Mouse (Mus musculus): Measurements from ENCODE around the gene Cdh23.

Gene Cdh23

DNA sequence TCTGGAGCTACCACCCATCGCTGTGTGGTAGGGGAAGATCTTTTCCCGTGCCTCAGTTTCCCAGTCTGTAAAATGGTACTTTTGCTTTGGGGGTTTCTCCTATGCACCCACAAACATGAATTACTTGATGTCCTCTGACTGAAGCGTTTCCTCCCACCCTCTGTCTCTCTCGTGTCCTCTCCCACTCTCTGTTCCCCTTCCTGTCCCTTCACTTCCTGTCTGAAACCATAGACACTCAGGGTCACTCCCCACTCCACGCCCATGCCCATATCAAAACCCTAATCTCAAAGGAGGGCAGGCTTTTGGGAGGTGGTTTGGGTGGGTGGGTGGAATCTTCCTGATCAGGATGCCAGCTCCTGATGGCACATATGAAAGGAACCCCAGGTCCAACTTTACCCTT is 221.7 kb downstream of the Cdh23 start:
- CTCF ChIA-PET: no interaction called here

DNA sequence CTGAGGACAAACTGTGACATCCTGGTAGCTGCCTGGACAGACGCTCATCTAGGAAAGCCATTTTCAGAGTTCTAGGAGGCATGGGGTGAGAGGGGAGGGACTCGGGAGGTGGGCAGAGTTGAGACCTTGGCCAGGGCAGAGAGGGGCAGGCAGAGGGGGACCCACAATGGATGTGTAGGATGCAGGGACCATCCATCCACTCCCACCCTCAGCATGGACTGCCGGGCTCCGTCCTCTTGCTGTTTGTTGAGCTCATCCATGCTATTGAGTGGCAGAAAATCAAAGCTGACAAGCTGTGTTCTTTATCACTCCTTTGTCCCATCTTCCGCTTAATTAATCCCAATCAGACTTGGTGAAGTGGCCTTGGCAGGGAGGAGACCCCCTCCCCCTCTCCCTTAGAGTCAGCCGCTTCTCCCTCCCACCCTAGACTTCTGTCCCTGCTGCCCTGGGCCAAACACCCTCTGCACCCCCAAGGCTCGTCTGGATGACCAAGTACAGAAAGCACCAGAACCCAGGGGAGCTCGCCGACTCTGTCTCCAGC is 222.4 kb downstream of the Cdh23 start:
- CTCF ChIA-PET: no interaction called here

DNA sequence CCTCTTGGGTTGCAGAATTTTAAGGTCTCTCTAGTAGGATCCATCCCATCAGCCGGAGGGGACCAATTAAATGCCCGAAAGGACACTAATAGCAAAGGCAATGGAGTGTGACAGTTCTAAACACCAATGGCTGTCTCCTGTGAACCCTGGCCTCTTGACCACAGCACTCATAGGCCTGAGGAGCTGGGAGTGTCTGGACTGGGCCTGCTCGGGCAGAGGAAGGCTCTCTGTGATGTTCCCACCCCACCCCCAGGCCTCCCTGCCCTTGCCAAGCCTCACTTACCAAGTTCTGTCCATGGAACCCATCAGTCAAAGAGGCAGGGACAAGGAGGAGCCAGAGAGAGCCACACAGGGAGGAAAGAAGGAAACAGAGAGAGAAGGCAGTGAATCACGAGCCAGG is 228.5 kb downstream of the Cdh23 start:
- CTCF ChIA-PET: no interaction called here

DNA sequence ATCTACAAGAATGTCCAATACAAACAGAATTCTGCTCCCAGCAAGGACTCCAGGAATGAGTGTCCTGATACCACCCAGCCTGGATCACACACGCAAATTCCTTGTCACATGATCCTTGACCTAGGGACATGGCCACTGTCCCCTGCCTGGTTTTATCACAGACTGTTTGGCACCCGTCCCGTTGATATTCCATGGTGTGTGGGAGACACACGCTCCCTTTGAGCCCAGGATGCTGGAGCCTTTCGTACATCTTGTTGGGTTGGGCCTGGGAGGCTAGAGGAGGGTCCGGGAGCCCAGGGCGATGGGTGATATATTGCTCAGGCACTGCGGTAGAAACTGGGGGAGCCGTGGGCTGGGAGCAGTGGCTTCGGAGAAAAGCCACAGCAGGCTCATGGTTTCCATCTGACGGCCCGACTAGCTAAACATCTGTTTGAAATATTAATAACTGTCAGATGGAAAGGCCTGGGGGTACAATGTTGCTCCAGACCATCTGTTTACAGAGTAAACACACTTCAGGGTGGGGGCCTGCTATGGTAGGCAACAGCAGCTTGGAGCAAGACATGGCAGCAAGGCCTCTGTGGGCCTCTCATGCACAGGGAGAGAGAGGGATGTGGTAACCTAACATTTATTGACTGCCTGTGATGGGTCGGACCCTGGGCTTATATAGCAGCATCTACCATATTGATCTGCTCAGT is 232.2 kb downstream of the Cdh23 start:
- CTCF ChIA-PET: no interaction called here

DNA sequence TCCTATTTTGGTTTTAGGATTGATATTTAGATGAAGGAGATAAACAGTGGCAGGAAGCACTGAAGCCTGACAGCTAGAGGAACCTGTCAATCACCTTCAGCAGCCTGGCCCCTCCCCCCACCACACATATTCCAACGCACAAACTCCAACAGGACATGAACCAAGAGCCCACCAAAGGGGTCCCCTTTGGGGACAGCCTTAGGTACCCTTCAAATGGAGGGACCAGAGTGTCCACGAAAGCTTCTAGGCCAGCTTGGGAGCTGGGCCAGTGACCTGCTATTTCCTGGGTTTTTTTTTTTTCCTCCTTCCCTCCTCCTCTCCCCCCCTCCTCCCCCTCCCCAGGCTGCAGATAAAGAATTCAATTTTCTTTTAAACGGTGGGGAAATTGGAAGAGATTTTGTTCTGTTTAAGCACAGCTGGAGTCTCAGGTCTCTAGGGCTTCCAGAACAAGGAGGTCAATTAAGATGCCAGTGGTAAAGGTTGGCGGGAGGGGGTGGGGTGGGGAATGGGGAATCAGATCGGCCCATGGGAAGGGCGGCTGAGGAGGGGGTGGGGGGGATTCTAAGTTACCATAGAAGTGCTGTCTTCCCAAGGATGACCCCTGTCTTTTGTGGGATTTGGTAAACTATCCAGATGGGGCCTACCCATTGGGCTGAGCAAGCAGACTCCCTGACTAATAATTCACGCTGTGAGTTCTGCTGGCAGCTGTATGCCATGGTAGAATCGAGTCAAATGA is 239.5 kb downstream of the Cdh23 start:
- CTCF ChIA-PET: no interaction called here

DNA sequence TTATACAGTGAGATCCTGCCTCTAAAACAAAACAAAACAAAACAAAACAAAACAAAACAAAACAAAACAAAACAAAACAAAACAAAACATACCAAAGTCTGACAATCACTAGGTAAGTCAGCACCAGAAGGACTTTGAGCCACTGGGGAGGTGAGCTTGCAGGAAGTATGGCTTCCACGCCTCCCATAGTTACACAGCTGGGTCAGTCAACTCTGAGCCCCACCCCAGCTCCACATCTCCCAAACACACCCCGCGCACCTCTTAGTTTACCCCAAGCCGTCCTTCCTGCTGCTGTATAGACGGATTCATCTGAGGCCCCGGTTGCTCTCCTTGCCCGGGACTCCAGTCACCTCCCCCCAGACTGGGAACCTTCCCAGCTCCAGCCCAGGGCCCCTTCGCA is 241.1 kb downstream of the Cdh23 start:
- CTCF ChIA-PET: no interaction called here

DNA sequence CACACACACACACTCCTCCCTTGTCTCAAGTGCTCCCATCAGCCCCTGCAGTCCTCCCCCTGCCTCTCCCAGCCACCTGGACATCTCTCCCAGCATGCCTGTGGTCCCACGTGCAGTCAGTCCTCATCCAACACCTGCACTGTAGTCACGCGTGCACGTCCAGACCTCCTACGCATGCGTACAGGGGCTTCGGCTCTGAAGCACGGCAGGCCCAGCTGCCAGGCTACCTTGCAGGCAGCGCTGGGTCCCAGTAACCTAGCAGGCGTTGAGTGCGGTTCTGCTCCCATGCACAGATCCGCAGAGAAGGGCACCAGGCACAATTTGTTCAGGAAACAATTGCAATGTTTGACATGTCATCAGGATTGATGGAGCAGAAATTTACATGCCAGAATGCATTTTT is 249.1 kb downstream of the Cdh23 start:
- CTCF ChIA-PET: no interaction called here

DNA sequence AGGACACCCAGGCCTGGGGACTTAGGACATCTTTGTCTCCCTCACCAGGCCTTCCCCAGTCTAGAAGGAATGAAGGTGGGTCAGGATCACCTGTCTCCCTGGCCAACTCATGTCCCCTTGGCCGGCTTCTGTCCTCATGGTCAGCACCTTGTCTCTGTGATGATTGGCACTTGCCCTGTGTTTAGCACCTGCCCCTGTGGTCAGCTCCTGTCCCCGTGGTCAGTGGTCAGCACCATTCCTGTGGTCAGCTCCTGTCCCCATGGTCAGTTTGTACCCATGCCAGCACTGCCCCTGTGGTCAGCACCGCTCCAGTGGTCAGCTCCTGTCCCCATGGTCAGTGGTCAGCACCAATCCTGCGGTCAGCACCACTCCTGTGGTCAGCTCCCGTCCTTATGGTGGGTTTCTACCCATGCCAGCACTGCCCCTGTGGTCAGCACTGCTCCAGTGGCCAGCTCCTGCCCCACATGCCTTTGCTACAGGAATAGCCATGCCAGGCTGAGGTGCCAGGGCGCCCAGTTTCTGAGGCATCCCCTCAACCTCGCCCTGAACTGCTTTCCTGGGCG is 251.2 kb downstream of the Cdh23 start:
- CTCF ChIA-PET: interaction anchor here (0.7 kb wide), 1 partner anchor 66 kb away, joined by 9 read pairs; no protein-coding TSS in a partner anchor

DNA sequence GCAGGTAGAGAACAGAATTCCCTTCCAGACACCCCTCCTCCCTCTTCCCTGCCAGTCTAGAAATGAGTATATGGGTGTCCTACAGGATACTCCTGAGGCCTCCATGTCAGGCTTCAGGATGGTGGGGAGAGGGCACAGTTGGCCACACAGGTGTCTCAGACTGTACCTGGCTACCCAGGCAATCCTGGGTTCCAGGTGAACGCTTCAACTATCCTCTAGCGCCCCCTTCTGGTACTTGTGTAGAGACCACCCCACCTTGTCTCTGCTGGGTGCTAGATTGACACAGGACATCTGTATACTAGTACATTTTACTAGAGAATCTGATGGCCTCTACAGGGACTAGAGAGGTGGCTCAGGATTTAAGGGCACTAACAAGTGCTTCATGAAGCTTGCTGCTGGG is 253.2 kb downstream of the Cdh23 start:
- CTCF ChIA-PET: interaction anchor here (0.8 kb wide), 1 partner anchor 96 kb away, joined by 4 read pairs; the partner anchor contains the start of gene Vsir

DNA sequence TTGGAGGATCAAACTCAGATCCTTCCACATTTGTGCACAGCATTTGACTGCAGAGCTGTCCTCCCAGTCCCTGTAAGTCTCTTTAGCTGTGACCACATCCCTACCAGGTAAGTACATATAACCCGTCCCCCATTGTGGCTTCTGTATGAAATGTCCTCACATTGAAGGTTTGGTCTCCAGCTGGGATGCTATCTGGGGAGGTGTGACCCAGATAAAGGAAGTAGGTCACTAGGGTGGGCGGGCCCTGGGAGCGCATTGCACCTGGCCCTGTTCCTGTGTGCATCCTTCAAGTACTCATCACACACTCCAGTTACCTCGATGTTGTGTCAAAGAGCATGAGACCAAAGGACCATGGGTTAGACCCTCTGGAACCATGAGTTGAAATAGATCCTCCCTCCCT is 254.0 kb downstream of the Cdh23 start:
- CTCF ChIA-PET: interaction anchor here (0.6 to 0.8 kb wide), 3 partner anchors 95 to 523 kb away, joined by 3 to 4 read pairs (median 3); partner anchors contain the start of gene Vsir

DNA sequence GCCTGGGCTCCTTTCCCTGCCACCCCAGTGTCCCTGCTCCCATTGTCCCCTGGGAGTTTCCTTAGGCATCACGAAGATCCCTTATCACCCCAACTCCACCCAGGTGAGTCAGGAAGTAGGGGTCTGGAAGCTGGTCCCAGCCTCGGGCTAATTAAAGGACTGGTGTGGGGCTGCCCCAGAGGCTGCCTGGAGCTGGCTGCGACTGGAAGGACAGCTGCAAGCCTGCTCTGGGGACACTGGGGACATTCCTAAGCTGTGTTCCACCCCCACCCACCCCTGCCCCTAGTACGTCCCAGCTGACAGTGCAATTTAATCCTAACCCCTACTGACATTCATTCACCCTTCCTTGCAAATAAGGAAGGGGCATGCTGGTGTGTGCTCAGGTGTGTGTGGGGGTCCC is 263.6 kb downstream of the Cdh23 start:
- CTCF ChIA-PET: no interaction called here

DNA sequence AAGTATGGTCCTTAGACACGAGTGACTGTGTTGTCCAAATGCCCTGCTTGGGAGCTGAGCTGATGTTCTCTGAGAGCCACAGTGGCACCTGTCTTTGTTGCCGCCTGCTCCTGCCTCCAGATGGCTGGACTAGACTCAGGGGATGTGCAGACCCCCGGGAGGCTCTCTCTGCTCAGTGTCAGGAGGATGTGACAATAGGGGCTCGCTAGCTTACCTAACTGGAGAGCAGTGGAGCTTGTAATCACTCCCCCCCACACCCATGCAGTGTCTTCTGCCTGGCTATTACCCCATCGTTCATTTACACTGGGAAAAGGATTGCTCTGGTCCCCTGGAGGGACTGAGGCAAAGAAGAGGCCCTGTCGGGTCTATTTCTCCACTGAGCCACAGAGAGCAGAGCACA is 265.7 kb downstream of the Cdh23 start:
- CTCF ChIA-PET: no interaction called here

DNA sequence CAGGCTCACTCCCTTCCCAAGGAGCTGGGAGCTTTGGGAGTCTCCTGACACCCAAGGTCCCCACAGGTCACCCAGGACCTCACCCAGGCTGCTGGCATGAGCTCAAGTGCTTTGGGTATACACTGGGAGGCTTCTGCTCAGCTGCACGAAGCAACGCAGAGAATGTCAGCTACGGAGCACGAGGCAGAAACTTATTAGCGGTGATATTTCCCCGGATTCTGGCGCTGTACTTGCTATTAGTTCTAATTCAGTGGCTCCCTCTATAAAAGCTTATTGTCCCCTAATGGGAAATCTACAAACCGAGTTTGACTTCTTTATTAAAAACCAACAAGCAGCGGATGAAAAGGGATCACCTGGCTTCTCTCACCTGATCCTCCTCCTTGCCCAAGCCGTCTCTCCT is 266.3 kb downstream of the Cdh23 start:
- CTCF ChIA-PET: interaction anchor here (0.6 kb wide), 2 partner anchors 177 to 294 kb away, joined by 5 to 11 read pairs; no protein-coding TSS in a partner anchor

DNA sequence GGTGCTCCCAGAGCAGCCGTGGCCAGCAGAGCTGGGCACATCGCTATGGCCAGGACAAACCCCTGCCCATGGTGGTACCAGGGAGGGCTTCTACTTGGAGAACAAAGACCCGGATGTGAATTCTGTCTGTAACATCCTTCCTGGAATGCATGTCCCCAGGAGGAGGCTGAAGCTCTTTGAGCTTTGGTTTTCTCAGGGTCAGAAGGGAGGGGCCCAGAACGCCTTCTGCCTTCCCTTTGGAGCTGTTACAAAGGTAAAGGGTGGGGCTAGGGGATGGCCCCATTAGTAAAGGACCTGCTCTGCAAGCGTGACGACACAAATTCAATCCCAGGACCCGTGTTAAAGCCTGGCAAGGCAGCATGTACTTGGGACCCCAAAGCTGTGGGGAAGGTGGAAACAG is 273.5 kb downstream of the Cdh23 start:
- CTCF ChIA-PET: interaction anchor here (0.6 kb wide), 1 partner anchor 9 kb away, joined by 3 read pairs; no protein-coding TSS in a partner anchor

DNA sequence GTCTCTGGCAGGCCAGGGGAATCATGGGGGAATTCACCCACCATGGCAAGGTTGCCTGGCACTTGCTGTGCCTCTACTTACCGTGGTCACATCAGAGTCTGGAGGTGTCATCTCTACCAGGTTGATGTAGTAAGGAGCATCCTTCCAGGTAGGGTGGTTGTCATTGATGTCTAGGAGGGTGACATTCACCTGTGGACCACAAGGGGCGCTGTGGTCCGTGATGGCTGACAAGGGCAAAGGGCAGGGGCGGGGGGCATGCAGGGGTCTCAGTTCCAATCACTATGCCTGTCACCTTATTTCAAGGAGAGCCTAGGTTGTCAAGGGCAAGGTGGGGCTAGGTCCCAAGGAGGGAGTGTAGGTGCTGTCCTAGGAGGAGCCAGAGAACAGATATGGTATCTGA is 276.7 kb downstream of the Cdh23 start:
- CTCF ChIA-PET: no interaction called here

DNA sequence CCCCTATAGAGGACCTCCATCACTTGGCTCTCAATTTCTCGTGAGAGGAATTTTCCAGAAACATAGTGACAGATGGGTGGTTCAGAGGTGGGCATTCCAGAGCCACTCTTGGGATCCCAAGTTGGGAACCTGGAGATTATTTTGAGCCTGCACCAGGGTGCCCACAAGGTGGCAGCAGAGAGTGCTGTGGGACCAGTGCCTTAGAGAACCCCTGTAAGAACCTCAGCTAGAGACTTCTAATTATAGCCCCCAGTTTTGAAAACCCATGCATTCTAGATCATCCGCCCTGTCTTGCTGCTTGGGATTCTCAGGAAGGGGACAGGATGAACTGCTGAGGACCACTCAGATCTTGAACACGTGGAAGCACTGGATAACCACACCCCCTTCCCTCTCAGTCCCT is 278.2 kb downstream of the Cdh23 start:
- CTCF ChIA-PET: no interaction called here

DNA sequence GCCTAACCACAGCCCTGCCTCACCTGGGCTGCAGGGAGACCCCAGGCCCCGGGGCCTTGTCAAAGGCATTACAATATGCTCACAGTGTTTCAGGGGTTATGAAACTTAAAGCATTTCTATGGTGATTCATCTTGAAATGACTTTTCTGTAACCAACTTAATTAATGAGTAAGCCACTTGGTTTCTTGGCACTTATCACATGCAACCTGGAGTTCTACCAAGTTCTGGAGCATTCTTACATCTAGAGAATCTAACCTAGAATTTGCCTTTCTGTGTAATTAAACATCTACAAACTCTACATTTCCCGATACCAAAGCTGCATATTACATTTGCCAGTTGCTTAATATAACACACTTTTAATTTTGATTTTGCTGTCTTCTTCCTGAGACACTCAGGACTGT is 279.2 kb downstream of the Cdh23 start:
- CTCF ChIA-PET: no interaction called here

DNA sequence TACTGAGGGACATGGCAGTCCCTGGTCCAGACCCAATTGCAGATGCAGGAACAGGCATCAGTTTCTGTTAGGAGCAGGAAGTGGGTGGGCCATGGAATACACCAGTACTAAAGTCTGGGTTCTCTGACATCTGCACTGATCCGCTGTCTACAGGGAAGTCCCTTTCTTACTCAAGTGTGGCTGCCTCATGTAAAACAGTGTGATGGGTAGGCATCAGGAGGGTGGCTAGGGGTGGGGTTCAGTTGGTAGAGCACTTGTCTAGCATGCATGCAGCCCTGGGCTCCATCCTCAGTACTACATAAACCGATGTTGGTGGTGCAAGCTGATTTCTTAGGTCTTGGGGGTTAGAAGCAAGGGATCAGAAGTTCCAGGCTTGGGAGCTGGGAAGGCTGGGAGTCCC is 282.5 kb downstream of the Cdh23 start:
- CTCF ChIA-PET: no interaction called here

DNA sequence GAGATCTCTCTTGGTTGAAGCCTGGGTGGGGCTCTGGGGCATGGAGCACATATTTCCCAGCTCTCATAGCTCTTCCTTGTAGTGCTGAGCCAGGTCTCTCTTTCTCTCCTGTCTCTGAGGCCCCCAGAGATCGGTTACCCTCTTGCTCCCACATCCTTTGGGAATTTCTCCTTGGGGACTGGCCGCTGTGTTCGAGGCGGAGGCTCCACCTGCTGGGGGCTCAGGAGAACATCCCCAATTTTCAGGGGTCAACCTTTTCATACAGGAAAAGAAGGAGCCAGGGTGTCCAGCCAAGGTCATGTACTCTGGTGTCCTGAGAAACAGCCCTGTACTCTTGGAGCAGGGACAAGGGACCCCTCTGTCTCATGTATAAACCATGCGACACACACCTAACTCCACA is 284.5 kb downstream of the Cdh23 start:
- CTCF ChIA-PET: no interaction called here

DNA sequence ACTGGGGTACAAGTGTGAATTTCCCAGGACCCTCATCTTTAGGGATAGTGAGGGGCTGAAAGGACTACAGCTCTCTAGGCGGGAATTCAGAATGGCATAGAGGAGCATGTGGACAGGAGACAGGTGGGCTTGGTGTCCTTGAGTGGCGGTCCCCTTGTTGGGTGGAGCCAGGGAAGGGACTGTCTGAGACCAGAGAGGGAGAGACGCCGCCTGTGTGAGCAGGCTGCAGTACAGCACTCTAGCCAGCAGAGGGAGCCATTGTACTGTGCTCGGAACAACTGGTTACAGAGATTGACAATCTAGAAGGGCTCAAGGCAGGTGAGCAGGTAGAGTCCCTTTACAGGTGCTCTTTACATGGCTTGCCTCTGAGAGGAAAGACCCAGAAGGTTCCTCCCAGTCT is 288.5 kb downstream of the Cdh23 start:
- CTCF ChIA-PET: interaction anchor here (0.7 kb wide), 1 partner anchor 61 kb away, joined by 3 read pairs; no protein-coding TSS in a partner anchor

DNA sequence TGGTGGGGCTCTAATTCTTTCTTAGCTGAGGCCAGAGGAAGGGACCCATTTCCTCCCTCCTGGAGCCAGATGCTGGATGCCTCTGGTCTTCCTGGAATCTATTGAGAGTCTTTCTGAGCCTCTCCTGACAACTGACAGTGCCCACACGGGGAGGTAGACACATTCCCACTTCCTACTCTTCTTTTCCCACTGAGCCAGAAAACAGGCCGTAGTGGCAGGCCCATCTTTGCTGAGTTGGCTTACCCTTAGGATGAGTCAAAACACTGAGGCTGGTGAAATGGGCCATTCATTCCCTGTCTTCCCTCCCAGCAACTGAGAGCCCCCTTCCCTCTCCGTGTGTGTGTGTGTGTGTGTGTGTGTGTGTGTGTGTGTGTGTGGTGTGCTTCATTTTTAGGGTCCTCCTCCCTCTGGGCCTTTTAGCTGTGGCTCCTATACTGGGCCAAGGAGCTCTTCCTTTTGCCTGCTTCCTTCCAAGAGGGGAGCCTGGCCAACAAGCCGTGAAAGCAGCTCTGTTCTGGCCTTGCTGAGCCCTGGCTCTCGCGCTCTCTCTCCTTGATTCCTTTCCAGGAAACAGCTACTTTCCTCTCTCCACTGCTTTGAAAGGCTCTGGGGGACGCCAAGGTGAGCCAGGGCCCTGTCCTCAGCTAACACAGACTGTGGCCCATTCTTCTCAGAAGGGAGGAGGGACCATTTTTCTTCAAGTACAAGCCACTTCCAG is 290.7 kb downstream of the Cdh23 start:
- CTCF ChIA-PET: no interaction called here

Measured in spleen, embryonic (tissue).